Mouse (Mus musculus) liver, postnatal 0 days (tissue): ENCODE results near the gene Slc48a1.

Experiments used
- CTCF ChIP-seq: sonication (generic); IDR thresholded peaks from 2 replicates; pipeline ENCODE4 v1.5.1; 2016; ENCODE audit warnings: antibody characterized with exemption, low read depth
- EP300 ChIP-seq: IDR thresholded peaks from 2 replicates; pipeline ENCODE4 v1.6.1; 2016; ENCODE audit warnings: antibody characterized with exemption, low read depth, mild to moderate bottlenecking

- no peak for TF ChIP-seq CTCF
- TF ChIP-seq EP300, result no peak
Measured at GRCm38 (mm10) chr15:97796674-97797310, 18.5 kb downstream of the Slc48a1 start.
